Mouse (Mus musculus) urinary bladder, postnatal 10 days (tissue): Measurements from ENCODE around the gene Zfp367.

ENCODE experiments used
- DNase-seq: peaks from one replicate; pipeline ENCODE4 v3.0.0; 2022; ENCODE audit warnings: low spot score

Gene Zfp367

GRCm38 (mm10) chr13:64153083-64153682 lies at the start of gene Zfp367:
TSS of gene Zfp367 (minus strand) at chr13:64153202.
- DNase-seq = peak; percentile 89

GRCm38 (mm10) chr13:64200911-64201310 lies 47.9 kb upstream of the Zfp367 start:
- no peak for DNase-seq

DNA sequence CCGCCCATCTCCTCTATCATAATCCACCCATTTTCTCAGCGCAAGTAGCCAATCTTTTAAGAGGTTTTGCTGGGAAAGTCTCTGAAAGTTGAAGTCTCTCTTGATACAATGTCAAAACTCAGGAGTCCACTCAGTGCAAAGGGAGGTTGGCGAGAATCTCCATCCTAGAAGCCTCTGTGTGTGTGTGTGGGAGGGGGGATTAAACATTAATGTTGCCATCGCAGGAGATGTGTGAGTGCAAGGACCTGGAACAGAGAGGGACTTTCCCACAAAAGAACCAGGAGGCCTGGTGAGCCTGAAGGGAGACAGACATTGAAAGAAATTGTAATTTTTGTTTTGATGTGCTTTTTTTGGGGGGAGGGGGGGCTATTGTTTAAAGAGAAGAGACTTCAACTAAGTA lies 45.3 kb upstream of the Zfp367 start:
- DNase-seq = no peak

DNA sequence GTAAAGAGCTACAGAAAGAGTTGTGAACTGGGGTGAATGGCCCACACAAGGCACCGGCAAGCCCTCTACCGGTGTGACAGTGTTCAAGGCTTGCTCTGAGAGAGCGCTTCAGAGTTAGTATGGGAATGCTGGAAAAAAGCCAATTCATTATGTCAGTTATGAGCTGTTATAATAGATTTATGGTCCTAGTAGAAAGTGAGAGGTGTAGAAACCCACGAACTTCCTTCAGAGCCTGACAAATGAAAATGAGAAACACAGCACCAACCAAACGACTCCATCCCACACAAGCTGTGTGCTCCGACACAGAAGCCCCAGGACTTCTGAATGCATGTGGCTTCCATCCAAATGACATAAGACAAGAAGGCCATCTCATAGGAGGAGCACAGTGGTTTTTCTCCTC lies 44.9 kb upstream of the Zfp367 start:
- DNase-seq = no peak

DNA sequence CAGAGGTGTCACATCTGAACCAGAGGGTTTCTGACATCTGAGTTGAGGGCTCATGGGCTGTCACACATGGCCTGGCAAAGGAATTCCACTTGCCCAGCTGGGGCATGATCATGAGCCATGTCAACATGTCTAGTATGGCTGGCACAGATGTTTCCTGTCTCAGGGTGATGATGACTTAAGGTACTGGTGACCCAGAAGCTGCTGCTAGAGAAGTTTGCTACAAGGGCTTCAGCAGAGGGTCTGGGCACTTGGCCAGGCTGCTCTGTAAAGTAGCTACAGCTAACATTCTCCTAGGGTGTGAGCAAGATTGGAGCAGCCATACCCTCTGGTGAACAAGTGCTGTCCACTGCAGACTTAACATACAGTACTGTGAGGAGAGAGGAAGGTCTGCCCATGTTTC lies 34.1 kb upstream of the Zfp367 start:
- no peak for DNase-seq

GRCm38 (mm10) chr13:64186516-64186915 lies 33.5 kb upstream of the Zfp367 start:
- DNase-seq = no peak

- DNase-seq = no peak
Observed at GRCm38 (mm10) chr13:64185586-64185985, 32.6 kb upstream of the Zfp367 start.

GRCm38 (mm10) chr13:64185176-64185575 lies 32.2 kb upstream of the Zfp367 start:
- no peak for DNase-seq

DNA sequence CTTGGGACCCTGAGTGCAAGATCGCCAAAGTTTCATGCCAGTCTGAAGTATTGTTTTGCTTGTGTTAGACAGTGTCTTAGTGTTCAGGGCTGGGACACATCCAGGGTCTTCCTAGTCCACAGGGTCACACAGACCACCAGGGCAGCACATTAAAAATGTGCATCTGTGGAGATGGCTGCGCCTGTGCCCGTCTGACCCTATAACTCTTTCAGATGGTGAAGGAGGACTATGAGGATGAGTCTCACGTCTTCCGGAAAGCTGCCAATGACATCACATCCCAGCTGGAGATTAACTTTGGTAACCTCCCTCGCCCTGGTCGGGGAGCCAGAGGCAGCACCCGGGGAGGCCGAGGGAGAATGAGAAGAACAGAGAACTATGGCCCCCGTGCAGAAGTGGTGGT lies 31.4 kb upstream of the Zfp367 start:
- no peak for DNase-seq

DNA sequence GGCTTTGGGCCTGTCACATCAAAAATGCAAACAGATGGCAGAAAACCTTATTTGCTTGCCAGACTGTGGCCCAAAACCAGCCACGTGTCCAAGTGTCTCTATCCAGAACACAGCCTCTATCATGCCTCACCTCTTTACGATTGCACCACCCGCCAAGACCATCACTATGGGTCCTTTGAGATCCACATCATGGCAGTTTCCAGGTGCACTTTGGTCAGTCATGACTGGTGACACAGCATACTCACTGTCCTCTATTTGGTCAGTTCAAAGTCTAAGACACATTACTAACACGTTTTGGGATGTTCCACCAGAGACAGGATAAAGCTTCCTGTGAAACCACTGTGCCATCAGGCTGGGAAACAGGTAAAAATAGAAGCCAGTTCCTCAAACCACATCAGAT lies 30.6 kb upstream of the Zfp367 start:
- DNase-seq = no peak

DNA sequence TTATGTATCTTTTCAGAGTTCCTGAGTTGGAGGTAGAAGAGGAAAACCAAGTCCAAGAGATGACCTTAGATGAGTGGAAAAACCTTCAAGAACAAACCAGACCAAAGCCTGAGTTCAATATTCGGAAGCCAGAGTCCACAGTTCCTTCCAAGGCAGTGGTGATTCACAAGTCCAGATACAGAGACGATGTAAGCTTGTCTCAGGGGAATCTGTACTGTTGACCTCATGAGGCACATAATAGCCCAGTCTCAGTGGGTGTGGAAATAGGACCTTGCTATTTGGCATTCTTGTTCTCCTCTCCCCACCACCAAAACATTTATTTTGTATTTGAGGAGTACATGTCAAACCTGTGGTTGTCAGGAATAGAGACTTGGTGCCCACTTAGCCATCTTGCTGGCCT lies 29.1 kb upstream of the Zfp367 start:
- no peak for DNase-seq

DNA sequence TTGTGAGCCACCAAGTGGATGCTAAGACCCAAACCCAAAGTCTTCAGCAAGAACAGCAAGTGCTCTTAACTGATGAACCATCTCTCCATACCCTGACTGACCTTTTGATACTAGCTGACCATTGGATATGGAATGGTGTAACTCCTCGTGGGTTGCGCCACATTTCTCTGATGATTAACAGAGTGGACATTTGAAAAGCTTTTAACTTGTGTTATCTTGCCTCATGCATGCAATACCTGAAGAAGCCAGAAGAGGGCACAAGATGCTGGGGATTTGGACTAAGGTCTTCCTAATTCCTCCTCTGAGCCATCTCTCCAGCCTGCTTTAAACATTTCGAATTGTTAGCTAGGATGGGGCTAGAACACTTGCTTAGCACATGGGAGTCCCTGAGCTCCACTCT lies 27.9 kb upstream of the Zfp367 start:
- no peak for DNase-seq

DNA sequence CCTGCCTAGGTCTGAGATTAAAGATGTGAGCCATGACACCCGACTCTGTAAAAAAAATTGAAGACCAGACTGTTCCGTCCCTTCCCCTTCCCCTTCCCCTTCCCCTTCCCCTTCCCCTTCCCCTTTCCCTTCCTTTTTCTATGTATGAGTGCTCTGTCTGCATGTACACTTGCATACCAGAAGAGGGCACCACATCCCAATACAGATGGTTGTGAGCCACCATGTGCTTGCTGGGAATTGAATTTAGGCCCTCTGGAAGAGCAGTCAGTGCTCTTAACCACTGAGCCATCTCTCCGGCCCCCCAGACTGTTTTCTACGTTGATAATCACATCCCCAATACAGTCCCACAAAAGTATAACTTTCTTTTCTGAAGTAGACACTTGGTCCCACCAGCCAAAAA lies 27.3 kb upstream of the Zfp367 start:
- no peak for DNase-seq

- no peak for DNase-seq
Observed at GRCm38 (mm10) chr13:64178746-64179652, 26.0 kb upstream of the Zfp367 start.

- no peak for DNase-seq
Observed at GRCm38 (mm10) chr13:64178000-64178399, 25.0 kb upstream of the Zfp367 start.

DNA sequence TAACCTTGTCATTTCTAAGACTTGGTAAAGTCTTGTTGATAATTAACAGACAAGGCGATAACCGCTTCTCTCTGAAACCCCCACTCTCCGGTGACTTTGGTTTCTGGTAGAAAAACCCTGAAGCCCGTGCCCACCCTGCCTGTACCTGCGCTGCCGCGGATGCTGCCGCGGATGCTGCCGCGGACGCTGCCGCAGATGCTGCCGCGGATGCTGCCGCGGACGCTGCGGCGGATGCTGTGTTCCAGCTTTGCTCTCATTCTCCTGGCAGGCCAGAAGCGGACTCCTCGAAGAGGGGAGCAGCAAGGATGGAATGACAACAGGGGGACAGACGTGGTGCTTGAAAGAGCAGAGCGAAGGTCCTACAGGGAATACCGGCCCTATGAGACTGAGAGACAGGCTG lies 16.7 kb upstream of the Zfp367 start:
- no peak for DNase-seq

GRCm38 (mm10) chr13:64163147-64163715 lies 10.2 kb upstream of the Zfp367 start:
- no peak for DNase-seq

- no peak for DNase-seq
Observed at GRCm38 (mm10) chr13:64162626-64163025, 9.6 kb upstream of the Zfp367 start.

DNA sequence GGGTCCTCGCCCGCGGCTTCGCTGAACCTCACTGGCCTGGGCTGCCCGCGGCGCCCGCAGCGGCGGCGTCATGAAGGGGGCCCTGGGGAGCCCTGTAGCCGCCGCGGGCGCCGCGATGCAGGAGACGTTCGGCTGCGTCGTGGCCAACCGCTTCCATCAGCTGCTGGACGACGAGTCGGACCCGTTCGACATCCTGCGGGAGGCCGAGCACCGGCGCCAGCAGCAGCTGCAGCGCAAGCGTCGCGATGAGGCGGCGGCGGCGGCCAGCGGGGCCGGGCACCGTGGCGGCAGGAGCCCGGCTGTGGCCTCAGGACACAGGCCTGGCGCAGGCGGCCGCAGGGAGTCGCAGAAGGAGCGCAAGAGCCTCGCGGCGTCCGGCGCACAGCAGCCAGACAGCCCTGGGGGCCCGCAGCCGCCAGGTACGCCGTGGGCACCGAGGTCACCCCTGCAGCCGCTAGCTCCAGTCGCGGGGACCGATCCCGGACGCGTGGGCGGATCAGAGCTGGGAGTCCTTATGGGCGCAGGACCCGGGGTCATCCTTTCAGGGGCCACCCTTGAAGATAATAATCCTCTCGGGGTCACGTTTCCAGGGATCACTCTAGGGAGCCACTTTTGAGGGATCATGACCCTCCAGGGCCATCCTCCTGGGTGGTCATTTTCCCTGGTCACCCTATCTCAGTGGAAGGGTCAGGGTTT lies 9.1 kb upstream of the Zfp367 start:
- DNase-seq = no peak

DNA sequence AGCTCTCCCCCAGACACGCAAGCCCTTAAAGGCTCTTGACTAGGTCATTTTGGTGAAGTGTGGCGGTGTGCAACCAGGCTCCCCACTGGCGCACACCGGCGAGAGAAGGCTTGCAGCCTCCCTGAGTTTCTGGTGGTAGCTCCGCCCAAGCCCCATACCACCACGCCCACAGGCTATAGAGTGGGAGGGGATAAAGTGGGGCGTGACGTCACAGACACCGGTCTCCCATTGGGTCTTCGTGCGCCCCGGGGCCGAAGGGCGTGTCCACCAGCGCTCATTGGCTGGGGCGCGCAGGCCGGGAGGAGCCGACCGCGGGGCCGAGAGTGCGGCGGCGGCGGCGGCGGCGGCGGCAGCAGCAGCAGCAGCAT lies 8.5 kb upstream of the Zfp367 start, which contains the start of gene Habp4:
Gene Habp4 (plus strand): TSS at position 277 of the 368 bp plus-strand sequence.
- peak; percentile 92 for DNase-seq

- DNase-seq = no peak
Observed at GRCm38 (mm10) chr13:64156966-64157365, 4.0 kb upstream of the Zfp367 start.

- no peak for DNase-seq
Observed at GRCm38 (mm10) chr13:64155171-64155571, 2.2 kb upstream of the Zfp367 start.

DNA sequence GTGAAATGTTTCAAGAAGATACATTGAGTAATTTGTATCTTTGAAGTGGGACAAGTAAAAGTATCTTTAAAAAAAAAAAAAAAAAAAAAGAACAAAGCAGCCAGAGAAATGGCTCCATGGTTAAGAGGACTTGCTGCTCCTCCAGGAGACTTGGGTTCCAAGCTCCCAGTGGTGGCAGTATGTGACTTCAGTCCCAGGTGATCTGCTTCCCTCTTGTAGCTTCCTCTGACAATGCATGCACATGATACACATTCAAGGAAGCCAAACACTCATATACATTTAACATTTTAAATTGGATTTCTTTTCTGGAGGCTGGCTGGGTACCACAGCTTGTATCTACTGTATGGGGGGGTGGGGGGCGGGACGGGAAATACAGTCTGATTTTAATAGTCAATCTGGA lies 1.6 kb upstream of the Zfp367 start:
- DNase-seq = no peak
